Mouse (Mus musculus): Measurements from ENCODE around the gene Flt3l. TPM values are rescaled to one million over a fixed set of nuclear protein-coding genes. Genes with fewer than 3 reads are reported as not detected.
A peak's percentile ranks its signal among the peaks of the same experiment; 100 is the strongest.

Gene Flt3l
- polyA plus RNA-seq, 1 experiment from 2014 or later: 1.3 TPM

- 83% methylated on average over 13 of the region's 13 CpGs for WGBS
- H3K36me3 ChIP-seq (ENCODE audit: control insufficient read depth, insufficient read depth, low read length): peaks cover 13% of the 10 kb centered on the region
- no peak overlapping the region for H3K4me3 ChIP-seq (ENCODE audit: low read depth, low read length)
- H3K4me1 ChIP-seq (ENCODE audit: control insufficient read depth, insufficient read depth, low read length): peaks cover 8% of the 10 kb centered on the region; the same call in 1 of the 2 replicates
- no peak overlapping the region for H3K27ac ChIP-seq (ENCODE audit: low read depth, low read length)
- H3K4me2 ChIP-seq (ENCODE audit: low read length): no peak overlapping the region
- no peak overlapping the region for H3K9ac ChIP-seq (ENCODE audit: low read length)
- DNase-seq (ENCODE audit: low spot score): no peak
- no peaks in the 10 kb centered on the region for H3K27me3 ChIP-seq (replicated peaks; ENCODE audit: control insufficient read depth, insufficient read depth, low read length)
- no peak for ATAC-seq
- H3K9me3 ChIP-seq (replicated peaks; ENCODE audit: control insufficient read depth, low read length): no peaks in the 10 kb centered on the region
Measured at GRCm38 (mm10) chr7:45090251-45090977, 45.8 kb downstream of the Flt3l start.

GRCm38 (mm10) chr7:45088597-45088996 is 47.6 kb downstream of the Flt3l start:
- Histone ChIP-seq H3K9ac (ENCODE audit: low read length) (no peak overlapping the region), H3K9me3 (replicated peaks; ENCODE audit: control insufficient read depth, low read length) (no peaks in the 10 kb centered on the region), H3K4me2 (ENCODE audit: low read length) (no peak overlapping the region), H3K27ac (ENCODE audit: low read depth, low read length) (no peak overlapping the region), H3K36me3 (ENCODE audit: control insufficient read depth, insufficient read depth, low read length) (peaks cover 20% of the 10 kb centered on the region), H3K4me1 (ENCODE audit: control insufficient read depth, insufficient read depth, low read length) (peaks cover 8% of the 10 kb centered on the region; the same call in 1 of the 2 replicates), H3K27me3 (replicated peaks; ENCODE audit: control insufficient read depth, insufficient read depth, low read length) (no peaks in the 10 kb centered on the region), H3K4me3 (ENCODE audit: low read depth, low read length) (no peak overlapping the region)
- ATAC-seq: no peak
- DNase-seq (ENCODE audit: low spot score): no peak
- WGBS: 94% methylated on average over 17 of the region's 17 CpGs

GRCm38 (mm10) chr7:45086084-45086483 is 50.1 kb downstream of the Flt3l start:
- Histone ChIP-seq H3K4me3 (ENCODE audit: low read depth, low read length) (no peak overlapping the region), H3K27ac (ENCODE audit: low read depth, low read length) (no peak overlapping the region), H3K36me3 (ENCODE audit: control insufficient read depth, insufficient read depth, low read length) (peaks cover 27% of the 10 kb centered on the region), H3K4me2 (ENCODE audit: low read length) (no peak overlapping the region), H3K27me3 (replicated peaks; ENCODE audit: control insufficient read depth, insufficient read depth, low read length) (no peaks in the 10 kb centered on the region), H3K9me3 (replicated peaks; ENCODE audit: control insufficient read depth, low read length) (no peaks in the 10 kb centered on the region), H3K4me1 (ENCODE audit: control insufficient read depth, insufficient read depth, low read length) (peaks cover 2% of the 10 kb centered on the region; the same call in 1 of the 2 replicates), H3K9ac (ENCODE audit: low read length) (no peak overlapping the region)
- WGBS: 79% methylated on average over 4 of the region's 4 CpGs
- DNase-seq (ENCODE audit: low spot score) (no peak), ATAC-seq (no peak)

GRCm38 (mm10) chr7:45083300-45083890 is 52.8 kb downstream of the Flt3l start:
- H3K4me3 ChIP-seq (ENCODE audit: low read depth, low read length): no peak overlapping the region
- no peak overlapping the region for H3K4me2 ChIP-seq (ENCODE audit: low read length)
- no peak overlapping the region for H3K27ac ChIP-seq (ENCODE audit: low read depth, low read length)
- H3K27me3 ChIP-seq (replicated peaks; ENCODE audit: control insufficient read depth, insufficient read depth, low read length): no peaks in the 10 kb centered on the region
- H3K9me3 ChIP-seq (replicated peaks; ENCODE audit: control insufficient read depth, low read length): no peaks in the 10 kb centered on the region
- no peaks in the 10 kb centered on the region for H3K4me1 ChIP-seq (ENCODE audit: control insufficient read depth, insufficient read depth, low read length)
- 90% methylated on average over 22 of the region's 22 CpGs for WGBS
- no peak overlapping the region for H3K9ac ChIP-seq (ENCODE audit: low read length)
- H3K36me3 ChIP-seq (ENCODE audit: control insufficient read depth, insufficient read depth, low read length): peaks cover 27% of the 10 kb centered on the region
- ATAC-seq: no peak
- DNase-seq (ENCODE audit: low spot score): no peak

- H3K36me3 ChIP-seq (ENCODE audit: control insufficient read depth, insufficient read depth, low read length): peaks cover 27% of the 10 kb centered on the region
- no peaks in the 10 kb centered on the region for H3K27me3 ChIP-seq (replicated peaks; ENCODE audit: control insufficient read depth, insufficient read depth, low read length)
- H3K4me1 ChIP-seq (ENCODE audit: control insufficient read depth, insufficient read depth, low read length): no peaks in the 10 kb centered on the region
- no peaks in the 10 kb centered on the region for H3K9me3 ChIP-seq (replicated peaks; ENCODE audit: control insufficient read depth, low read length)
- no peak overlapping the region for H3K4me3 ChIP-seq (ENCODE audit: low read depth, low read length)
- no peak overlapping the region for H3K9ac ChIP-seq (ENCODE audit: low read length)
- peak; percentile 24 for DNase-seq (ENCODE audit: low spot score)
- no peak for ATAC-seq
- H3K27ac ChIP-seq (ENCODE audit: low read depth, low read length): no peak overlapping the region
- WGBS: 79% methylated on average over 25 of the region's 25 CpGs
- H3K4me2 ChIP-seq (ENCODE audit: low read length): no peak overlapping the region
Measured at GRCm38 (mm10) chr7:45082401-45083299, 53.6 kb downstream of the Flt3l start.

DNA sequence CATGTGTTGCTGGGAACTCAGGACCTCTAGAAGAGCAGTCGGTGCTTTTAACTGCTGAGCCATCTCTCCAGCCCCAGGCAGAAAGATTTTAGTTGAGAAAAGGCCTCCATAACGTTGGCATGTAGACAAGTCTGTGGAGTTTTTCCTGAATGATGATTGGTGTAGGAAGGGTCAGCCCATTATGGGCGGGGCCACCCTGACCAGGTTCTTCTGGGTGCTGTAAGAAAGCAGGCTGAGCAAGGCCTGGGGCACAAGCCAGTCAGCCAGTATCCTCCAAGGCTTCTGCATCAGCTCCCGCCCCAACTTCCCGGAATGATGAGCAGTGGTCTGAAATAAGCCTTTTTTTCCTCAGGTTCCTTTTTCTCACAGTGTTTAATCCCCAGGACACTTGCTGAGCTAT is 55.2 kb downstream of the Flt3l start:
- H3K4me2 ChIP-seq (ENCODE audit: low read length): no peak overlapping the region
- peaks cover 33% of the 10 kb centered on the region for H3K36me3 ChIP-seq (ENCODE audit: control insufficient read depth, insufficient read depth, low read length)
- no peak overlapping the region for H3K27ac ChIP-seq (ENCODE audit: low read depth, low read length)
- H3K9ac ChIP-seq (ENCODE audit: low read length): no peak overlapping the region
- ATAC-seq: no peak
- H3K9me3 ChIP-seq (replicated peaks; ENCODE audit: control insufficient read depth, low read length): no peaks in the 10 kb centered on the region
- no peak for DNase-seq (ENCODE audit: low spot score)
- 43% methylated on average over 5 of the region's 5 CpGs for WGBS
- H3K4me1 ChIP-seq (ENCODE audit: control insufficient read depth, insufficient read depth, low read length): no peaks in the 10 kb centered on the region
- no peaks in the 10 kb centered on the region for H3K27me3 ChIP-seq (replicated peaks; ENCODE audit: control insufficient read depth, insufficient read depth, low read length)
- H3K4me3 ChIP-seq (ENCODE audit: low read depth, low read length): no peak overlapping the region

- no peaks in the 10 kb centered on the region for H3K27me3 ChIP-seq (replicated peaks; ENCODE audit: control insufficient read depth, insufficient read depth, low read length)
- H3K9me3 ChIP-seq (replicated peaks; ENCODE audit: control insufficient read depth, low read length): no peaks in the 10 kb centered on the region
- no peak overlapping the region for H3K4me2 ChIP-seq (ENCODE audit: low read length)
- H3K4me3 ChIP-seq (ENCODE audit: low read depth, low read length): no peak overlapping the region
- no peak overlapping the region for H3K27ac ChIP-seq (ENCODE audit: low read depth, low read length)
- peaks cover 38% of the 10 kb centered on the region for H3K36me3 ChIP-seq (ENCODE audit: control insufficient read depth, insufficient read depth, low read length)
- 2% methylated on average over 10 of the region's 10 CpGs for WGBS
- DNase-seq (ENCODE audit: low spot score) (peak; percentile 92), ATAC-seq (peak; percentile 73)
- no peak overlapping the region for H3K9ac ChIP-seq (ENCODE audit: low read length)
- no peaks in the 10 kb centered on the region for H3K4me1 ChIP-seq (ENCODE audit: control insufficient read depth, insufficient read depth, low read length)
Measured at GRCm38 (mm10) chr7:45079856-45080255, 56.4 kb downstream of the Flt3l start.

All from forebrain, embryonic 14.5 days (tissue).